Mouse (Mus musculus) kidney, adult 8-10 months (tissue): ENCODE measurements at regions not wholly inside any gene's neighbourhood (a gene's known extent, or its start where the extent isn't known, plus 50 kb on each side); places are given as distances from the start of the nearest gene placed in this dataset.

Experiments
- DNase-seq, 2 experiments: peaks; one replicate each; pipeline ENCODE4 v3.0.0; 2022

DNA sequence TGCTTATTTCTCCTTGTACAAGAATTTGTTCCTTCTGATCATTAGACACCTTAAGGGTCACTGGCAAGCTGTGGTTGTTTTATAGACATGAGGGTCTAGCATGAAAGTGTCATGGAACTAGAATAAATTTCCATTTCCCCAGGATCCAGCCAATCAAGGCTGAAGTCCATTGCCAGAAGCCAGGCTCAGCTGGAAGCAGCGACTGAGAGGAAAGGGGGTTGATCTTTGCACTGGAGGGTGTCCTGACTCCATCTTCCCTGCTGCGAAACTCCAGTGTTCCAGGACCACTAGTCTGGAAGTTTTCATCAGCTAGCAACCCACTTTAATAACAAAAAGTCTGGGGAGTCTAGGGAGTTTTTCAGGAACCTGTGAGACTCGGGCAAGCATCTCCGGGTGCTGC lies 517.0 kb downstream of the Kcnj2 start:
- no peak for DNase-seq

GRCm38 (mm10) chr11:111583606-111584005 lies 517.6 kb downstream of the Kcnj2 start:
- DNase-seq = no peak

GRCm38 (mm10) chr11:111599456-111599855 lies 533.5 kb downstream of the Kcnj2 start:
- no peak for DNase-seq

GRCm38 (mm10) chr11:111605146-111605545 lies 539.2 kb downstream of the Kcnj2 start:
- no peak for DNase-seq

- no peak for DNase-seq
Measured at GRCm38 (mm10) chr11:111610522-111611015, 544.6 kb downstream of the Kcnj2 start.

DNA sequence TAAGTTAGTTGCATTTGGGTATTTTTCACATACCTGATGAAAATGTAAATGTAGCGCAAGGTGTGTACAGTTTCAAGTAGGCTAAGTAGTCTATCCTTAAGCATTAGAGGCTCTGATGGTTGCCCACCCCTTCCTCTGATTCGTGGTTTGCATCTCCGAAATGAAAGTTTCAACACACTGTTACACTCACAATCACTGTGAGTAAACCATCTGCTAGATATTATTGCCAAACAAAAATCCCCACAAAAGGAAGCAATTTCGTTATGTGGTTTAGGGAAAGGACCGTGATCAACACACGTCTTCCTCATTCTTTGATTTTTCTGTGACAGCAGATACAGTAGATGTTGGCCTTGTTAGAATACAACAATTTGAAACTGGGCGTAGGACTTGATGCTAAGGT lies 577.6 kb downstream of the Kcnj2 start:
- no peak for DNase-seq

GRCm38 (mm10) chr11:111652882-111653281 lies 586.9 kb downstream of the Kcnj2 start:
- DNase-seq = no peak

- DNase-seq = no peak
Measured at GRCm38 (mm10) chr11:111657778-111658177, 591.8 kb downstream of the Kcnj2 start.

DNA sequence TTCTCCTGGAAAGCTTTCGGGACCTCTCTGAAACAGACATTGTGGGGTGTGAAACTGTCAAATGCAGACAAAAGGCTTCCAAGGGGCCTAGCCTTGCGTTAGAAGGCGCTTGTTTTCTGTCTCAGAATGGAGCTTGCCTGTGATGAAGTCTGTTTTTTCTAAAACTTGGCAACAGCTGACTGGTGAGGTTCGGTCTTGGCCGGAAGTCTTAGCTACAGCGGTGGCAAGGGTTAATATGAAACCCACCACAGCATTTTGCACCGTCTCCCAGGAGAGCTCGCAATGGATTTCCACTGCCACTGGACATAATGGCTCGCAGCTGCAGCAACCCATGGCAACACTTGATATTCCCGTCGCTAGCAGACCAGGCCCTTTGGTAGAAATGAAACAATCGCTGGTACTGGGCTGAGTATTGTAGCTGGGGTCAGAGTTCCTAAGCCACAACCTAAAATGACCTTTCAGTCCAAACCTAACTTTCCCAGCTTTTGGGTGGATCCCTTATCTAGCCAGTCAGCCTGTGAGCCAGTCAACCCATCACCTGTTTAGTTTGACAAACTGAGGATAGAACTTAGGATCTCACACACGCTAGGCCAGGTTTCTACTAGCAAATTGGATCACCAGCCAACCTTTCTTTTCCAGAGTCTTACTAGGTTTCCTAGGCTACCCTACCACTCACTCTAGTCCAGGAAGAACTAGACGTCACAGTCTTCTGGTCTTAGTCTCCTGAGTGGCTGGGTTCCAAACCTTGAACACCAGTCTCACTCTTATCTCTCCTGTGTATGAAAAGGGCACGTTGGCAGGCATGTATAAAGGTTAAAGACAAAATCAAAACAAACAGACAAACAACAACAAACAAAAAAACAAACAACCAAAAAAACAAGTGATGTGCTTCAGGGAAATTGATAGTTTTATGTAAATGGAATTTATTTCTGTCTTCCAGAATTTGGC lies 592.7 kb downstream of the Kcnj2 start:
- no peak for DNase-seq

GRCm38 (mm10) chr11:111663269-111663668 lies 597.3 kb downstream of the Kcnj2 start:
- DNase-seq = no peak

GRCm38 (mm10) chr11:111666336-111666735 lies 600.4 kb downstream of the Kcnj2 start:
- DNase-seq = no peak

DNA sequence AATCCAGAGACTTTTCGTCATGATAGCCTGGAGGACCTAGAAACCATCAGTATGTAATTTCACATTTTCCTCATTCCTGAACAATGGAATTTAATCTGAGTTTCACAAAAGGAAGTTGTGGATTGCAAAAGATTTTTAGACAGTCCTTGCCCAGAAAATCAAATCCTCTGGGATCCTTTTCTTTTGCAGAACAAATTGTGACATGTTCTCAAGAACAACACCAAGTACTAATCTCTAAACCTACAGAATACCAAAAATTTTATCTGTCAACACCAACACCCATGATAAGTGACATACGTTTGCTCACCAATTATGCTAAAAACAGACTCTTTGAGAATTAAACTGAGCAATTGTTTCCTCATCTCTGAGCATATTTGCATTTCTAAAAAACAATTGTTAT lies 605.9 kb downstream of the Kcnj2 start:
- DNase-seq = no peak

DNA sequence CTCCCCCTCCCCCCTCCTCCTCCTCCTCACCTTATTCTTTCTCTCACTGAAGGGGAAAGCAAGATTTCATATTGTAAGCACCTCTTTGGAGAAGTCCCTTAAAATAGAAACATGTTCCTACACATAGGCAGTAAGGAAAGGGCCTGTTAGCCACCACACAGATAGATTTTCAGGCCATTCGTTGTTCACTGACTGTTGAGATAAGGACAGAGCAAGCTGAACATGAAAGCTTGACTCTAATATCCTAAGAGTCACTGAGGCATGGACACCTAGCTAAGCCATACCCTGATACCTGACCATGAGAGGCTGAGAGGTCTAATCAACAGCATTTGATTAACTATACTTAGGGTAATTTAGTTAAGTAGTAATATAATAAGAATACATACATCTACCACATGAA lies 609.7 kb downstream of the Kcnj2 start:
- no peak for DNase-seq

DNA sequence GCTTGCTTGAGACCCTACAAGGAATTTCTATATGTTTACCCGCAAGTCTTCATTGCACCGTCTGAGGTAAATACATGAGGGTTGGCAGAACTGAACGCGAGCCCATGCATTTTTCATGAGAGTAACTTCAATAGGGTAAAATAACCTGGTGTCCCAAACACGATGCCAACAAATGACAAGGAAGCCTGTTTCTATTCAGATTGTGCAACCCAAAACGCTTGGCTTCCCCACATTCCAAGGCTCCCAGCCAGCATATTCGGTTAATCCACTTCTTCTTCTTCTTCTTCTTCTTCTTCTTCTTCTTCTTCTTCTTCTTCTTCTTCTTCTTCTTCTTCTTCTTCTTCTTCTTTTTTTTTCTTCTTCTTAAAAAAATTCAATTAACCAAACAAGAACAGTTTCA lies 616.4 kb downstream of the Kcnj2 start:
- no peak for DNase-seq

- no peak for DNase-seq
Measured at GRCm38 (mm10) chr11:111683909-111684308, 617.9 kb downstream of the Kcnj2 start.

- no peak for DNase-seq
Measured at GRCm38 (mm10) chr11:111687769-111688168, 621.8 kb downstream of the Kcnj2 start.

GRCm38 (mm10) chr11:111688186-111688860 lies 622.4 kb downstream of the Kcnj2 start:
- no peak for DNase-seq

DNA sequence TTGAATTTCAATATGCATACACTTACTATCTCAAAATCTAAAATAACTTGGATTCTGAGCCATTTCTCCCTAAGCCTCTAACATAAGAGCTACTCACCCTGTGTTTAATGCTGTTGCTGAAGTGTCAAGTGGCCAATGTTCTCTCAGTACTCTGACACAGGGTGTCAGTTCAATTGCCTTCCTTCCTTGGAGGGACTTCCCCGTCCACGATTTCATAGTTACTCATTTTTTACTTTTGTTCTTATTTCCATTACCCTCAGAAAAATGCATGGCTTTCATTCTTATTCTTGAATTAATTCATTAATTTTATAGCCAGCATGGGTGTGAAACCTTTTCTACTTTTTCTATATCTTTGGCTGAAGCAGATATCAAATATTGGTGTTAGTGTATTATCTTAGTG lies 623.9 kb downstream of the Kcnj2 start:
- no peak for DNase-seq

DNA sequence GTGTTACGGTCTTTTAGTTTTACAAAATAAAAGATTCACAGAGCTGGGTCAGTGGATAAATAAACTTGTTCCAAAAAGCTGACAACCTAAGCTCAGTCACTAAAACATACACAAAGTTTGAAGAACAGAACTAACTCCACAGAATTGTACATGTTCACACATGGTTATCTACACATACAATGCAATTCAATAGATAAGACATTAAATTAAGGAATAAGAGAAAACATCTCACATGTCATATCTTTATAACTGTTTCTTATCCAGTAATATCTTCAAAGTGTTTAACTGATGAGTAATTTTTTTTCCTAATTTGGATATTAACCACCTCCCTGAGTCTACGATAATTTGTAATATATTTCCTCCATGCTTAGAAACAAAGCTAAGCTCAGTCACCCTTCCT lies 625.5 kb downstream of the Kcnj2 start:
- DNase-seq = no peak

DNA sequence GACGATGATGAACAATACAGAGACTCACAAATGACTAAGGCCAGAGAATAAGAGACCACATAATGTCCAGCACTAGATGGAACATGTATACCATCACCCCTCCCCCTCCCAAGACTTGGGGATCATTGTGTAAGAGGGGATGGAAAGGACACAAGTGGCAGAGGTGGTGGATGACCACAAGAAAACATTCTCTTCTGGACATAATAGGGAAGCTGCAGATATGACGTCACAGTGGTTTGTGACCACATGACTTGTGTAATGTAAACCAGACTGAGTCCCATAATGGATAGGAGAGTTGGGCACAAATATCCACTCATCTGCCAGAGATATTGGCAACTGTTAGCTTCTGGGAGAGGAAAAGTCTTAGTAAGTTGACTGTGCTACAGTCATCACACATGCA lies 630.7 kb downstream of the Kcnj2 start:
- DNase-seq = no peak

DNA sequence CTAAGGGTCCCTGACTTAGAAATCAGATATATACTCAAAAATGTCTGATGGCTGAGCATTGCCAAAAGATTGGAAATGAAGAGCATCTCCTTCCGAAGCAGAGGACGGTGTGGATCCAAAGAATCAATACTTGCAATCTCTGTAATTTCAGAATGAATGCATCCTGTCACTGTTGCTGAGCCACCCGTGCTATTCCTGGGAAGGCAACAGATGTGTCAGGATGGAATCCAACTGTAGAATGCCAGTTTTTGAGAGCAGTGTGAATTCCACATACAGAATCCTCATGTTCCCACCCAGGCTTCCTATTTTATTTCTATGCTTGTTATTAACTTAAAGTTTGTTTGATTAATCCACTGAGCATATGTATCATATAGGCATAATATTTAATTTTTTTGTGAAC lies 633.9 kb downstream of the Kcnj2 start:
- no peak for DNase-seq

- DNase-seq = no peak
Measured at GRCm38 (mm10) chr11:111706882-111707281, 640.9 kb downstream of the Kcnj2 start.

GRCm38 (mm10) chr11:111715401-111715800 lies 649.4 kb downstream of the Kcnj2 start:
- DNase-seq = no peak

DNA sequence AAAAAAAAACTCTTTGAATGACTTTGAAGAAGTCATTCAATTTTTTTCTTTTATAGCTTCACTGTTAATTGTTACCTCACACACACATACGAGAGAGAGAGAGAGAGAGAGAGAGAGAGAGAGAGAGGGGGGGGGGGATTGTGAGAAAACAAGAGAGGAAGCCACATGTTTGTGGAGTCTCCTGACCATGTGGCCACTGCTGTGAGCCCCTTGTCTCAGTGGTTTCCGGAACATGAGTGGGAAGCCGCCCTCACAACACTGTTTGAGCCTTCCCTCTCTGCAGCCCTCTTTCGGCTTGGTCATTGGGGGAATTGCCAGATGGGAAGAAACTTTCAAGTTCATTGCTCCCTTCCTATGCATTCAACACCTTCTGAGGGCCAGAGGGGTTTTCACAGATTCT lies 656.3 kb downstream of the Kcnj2 start:
- no peak for DNase-seq
